Mouse (Mus musculus) gonadal fat pad, adult 2 months (tissue): ENCODE measurements at regions not wholly inside any gene's neighbourhood (a gene's known extent, or its start where the extent isn't known, plus 50 kb on each side); places are given as distances from the start of the nearest gene placed in this dataset.
"Not testable (repeated sequence)": the region's sequence is repeated elsewhere in the genome, so short reads cannot be mapped to it uniquely, and the experiment has no call there.

Source experiments
- DNase-seq: peaks from one replicate; pipeline ENCODE4 v3.0.0-alpha.2; 2012; ENCODE audit warnings: low read depth

DNA sequence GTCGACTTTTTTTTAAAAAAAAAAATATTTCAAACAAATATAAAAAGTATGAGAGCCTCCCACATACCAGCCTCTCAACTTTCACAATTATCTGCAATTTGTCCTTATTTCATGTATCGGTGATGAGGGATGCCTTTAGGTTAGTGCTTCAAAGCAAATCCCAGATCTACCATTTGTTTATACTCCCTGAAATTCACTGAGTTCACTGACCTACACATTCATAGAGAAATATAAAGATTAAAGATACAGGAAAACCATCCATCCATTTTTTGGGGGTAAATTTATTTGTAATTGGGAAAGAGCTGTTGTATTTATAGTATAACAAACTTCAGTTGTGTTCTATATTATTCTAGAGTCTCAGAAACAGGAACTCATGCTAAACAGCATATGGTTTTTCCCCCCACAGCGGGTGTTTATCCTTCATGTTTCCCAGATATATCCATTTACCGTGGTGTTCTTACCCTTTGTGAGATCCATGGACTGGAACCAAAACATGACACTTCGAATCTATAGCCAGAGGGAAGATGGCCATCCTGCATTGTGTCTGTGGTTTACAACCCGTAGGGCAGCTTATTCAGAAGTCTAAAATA lies 120.1 kb upstream of the Cpsf6 start:
- DNase-seq: no peak

DNA sequence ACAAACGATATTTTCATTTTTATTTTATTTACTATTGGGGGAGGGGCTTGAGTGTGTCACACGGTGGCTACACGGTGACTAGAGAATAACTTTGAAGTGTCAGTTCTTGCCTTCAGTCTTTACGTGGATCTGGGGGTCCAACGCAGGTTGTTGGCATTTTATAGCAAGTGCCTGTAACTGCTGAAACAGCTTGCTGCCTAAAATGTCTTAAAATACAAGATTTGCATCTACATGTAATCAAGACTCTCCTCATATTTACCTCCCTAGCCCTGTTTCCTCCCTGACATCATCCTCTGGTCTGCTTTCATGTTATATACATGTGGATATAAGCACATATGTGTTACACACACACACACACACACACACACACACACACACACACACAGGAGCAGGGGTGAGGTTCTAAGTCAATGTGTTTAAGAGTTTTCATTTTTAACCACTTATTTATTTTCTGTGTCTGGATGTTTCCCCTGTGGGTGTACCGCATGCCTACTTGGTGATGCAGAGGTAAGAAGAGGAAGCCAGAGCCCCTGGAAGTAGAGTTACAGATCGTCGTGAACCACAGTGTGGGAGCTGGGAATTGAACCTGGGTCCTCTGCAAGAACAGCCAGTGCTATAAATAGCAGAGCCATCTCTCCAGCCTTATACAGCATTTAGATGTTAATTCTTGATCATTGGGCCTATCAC lies 119.5 kb upstream of the Cpsf6 start:
- DNase-seq: no peak

DNA sequence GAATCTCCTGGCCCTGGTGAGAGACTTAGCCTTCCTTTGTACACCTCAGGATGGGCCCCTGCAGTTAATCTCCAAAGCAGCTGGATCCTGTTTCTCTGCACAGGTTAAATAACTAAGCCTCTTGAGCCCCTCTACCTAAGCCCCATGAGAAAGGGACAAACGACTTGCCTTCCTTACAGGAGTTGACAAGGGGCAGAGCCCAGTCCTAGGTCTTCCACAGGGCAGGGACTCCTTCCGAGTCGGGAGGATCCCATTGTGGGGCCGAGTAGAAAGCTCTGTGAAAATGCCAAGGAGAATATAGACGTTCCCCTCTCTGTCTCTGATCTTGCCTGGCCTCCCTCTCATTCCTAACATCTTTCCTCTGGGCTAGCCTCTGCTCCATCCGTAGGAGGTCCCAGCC lies 118.7 kb upstream of the Cpsf6 start:
- no peak for DNase-seq

DNA sequence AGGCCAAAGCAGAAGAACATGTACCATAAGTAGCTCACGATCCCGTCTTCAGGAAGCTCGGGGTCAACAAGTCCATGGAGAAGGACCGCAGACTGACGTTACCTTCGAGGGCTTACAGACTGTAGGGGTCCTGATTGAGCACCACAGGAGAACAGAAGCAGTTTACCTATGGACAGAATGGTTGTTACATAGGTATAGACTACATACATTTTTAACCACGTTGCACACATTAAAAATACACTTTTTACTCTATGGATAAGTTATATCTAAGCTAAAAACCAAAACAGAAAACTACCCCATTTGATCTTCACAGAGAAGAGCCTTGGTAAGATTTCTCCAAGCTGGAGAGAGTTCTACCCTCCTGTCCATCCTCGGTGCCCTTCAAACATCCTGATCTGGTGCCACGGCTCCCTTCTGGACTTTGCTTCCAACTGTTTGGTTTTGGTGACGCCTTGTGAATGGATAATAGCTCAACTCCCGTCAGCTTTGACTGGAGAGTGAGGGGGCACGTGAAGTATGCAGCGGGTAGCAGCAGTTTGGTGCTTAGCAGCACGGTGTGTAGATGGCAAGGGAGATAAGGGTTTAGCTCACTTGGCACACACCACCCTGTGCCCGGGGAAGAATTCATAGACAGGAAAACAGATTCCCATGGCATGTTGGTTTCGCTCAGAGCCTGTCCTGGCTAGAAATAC lies 117.9 kb upstream of the Cpsf6 start:
- no peak for DNase-seq

DNA sequence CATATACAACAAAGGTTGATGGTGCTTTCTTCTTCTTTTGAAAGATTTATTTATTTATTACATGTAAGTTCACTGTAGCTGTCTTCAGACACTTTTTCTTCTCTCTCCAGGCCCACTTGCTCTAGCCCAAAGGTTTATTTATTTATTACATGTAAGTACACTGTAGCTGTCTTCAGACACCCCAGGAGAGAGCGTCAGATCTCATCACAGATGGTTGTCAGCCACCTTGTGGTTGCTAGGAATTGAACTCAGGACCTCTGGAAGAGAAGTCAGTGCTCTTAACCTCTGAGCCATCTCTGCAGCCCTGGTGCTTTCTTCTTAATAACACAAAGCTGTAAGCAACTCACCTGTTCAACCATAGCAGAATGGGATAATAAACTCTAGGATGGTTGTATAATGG lies 117.3 kb upstream of the Cpsf6 start:
- not testable (repeated sequence) for DNase-seq

DNA sequence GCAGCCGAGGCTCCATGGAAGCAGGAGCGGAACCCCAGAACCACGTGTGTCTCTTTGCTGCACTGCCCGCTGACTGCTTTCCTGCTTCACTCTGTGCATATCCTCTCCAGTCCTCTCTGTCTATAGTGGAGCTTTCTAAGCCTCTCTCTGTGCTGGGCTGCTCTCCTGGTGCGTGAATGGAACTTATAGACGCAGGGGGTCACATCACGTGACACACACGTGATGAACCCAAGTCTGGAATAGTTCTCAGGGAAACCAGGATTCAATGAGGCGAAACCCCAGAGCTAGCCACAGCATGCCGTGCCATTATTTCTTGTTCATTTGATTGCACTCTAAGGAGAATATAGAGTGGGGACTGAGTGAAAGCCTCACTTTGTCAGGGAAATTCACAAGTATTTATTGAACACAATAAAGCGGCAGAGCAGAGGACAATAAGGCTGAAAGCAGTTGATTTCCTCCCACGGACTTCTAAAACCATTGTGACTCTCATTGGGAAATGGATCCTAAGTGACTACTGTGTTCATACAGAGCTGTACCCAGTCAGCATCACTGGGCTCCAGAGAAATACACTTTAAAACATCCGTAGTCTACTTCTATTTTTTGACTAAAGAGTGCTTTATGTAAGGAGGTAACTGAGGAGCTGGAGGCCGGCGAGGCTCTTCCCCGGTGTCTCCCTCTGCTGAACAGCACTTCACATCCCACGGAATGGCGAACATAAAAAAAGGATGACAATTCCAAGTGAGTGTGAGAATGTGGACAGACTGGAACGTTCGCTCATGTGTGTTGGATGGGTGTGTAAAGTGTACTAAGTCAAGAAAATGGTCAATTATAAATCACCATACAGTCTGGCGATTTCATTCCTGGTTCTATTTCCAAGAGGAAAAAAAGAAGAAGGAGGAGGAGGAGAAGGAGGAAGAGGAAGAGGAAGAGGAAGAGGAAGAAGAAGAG lies 116.5 kb upstream of the Cpsf6 start:
- DNase-seq: no peak

DNA sequence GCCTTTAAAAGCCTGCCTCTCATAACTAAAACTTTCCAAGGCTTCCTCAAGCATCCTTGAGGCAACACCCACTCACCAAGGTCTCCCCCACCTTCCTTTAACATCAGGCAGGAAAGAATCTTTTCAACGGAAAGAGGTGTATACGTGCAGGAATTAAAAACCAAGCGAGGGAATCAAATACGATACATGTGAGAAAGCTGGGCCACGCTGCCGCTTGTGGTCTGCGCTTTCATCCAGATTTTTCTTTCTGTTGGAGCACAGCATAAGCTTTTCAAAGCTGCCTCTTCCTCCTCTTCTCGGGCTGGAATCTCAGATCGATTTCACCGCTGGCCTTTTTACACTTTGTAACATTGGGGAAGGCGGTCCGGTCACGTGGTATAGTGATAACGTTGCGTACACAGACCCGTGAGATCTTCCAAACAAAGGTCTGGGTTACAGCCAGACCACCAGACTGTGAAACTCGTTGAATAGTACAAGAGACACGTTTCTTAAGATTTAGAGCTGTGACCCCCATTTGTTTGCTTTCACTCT lies 114.4 kb upstream of the Cpsf6 start:
- DNase-seq: no peak

DNA sequence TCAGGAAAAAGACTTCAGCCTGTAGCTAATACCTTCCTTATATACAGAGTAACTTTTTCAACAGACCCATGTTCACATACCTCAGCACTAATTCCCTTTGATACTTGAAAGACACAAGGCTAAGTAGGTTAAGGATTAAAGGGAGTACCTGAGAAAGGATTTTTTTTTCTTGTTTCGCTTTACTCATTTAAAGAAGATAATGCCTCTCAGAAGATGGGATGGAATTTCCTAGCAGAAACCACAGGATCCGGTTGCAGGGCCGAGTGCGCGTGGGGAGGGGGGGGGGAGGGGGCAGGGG lies 114.0 kb upstream of the Cpsf6 start:
- DNase-seq: no peak

DNA sequence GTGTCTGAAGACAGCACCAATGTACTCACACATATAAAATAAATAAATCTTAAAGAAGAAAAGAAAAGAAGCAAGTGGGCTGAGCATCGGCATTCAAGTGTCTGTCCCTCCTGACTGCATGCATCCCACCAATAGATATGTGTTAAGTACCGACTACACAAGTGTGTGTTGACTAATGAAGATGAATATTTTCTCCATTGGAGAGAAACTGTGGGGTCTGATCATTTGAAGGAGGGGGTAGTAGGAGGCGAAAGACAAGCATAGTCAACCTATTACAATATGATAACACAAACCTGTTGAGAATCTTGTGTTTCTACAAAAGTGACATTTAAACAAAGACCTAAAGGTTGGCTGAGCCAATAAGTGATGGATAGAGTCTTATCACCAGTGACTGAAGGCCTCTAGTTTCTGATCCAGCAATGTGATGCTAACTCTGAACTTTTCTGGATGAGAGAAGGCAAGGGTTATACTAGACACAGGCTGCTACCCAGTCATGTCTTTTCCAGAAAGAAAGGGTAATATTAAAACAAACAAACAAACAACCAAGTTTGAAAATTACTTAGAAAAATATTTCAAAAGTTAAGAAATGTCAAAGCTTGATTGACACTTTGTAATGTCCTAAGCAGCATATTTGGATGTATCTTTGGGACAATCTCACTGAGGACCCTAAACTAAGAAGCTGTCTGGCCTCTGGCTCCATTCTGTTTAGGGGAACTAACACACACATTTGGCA lies 113.4 kb upstream of the Cpsf6 start:
- DNase-seq: no peak

DNA sequence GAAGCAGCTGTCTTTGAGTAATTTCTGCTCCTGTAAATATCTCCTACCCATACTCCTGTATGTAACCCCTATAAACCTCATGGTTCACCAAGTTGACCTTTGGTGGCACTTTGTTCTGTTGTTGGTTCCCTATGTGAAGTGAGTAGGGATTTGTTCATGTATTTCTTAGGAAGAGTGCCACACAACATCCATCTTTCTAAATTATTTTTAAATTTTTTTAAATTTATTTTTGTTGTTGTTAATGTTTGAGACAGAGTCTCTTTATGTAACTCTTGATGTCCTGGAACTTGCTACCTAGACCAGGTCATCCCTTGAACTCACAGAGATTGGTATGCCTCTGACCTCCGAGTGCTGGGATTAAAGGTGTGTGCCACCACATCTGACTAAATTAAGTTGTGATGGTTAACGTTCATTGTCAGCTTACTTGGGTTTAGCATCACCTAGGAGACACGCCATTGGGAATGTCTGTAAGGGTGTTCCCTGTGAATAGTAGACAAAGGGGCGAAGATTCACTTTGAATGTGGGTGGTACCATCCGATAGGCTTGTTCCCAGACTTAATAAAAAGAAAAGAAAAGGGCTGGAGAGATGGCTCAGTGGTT lies 112.7 kb upstream of the Cpsf6 start:
- DNase-seq: no peak

DNA sequence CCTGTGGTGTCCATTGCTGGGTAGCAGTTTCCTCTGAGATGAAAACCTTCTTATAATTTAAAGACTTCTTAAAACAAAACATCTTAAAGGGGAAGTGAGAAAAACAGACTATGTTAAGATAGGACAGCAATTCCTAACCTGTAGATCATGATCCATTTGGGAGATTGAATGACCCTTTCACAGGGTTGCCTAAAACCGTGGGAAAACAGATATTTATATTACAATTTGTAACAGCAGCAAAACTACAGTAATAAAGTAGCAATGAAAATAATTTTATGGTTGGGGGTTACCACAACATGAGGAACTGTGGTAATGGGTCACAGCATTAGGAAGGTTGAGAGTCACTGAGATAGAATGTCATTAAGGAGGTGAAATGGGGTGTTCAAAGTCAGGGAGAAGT lies 111.9 kb upstream of the Cpsf6 start:
- no peak for DNase-seq

DNA sequence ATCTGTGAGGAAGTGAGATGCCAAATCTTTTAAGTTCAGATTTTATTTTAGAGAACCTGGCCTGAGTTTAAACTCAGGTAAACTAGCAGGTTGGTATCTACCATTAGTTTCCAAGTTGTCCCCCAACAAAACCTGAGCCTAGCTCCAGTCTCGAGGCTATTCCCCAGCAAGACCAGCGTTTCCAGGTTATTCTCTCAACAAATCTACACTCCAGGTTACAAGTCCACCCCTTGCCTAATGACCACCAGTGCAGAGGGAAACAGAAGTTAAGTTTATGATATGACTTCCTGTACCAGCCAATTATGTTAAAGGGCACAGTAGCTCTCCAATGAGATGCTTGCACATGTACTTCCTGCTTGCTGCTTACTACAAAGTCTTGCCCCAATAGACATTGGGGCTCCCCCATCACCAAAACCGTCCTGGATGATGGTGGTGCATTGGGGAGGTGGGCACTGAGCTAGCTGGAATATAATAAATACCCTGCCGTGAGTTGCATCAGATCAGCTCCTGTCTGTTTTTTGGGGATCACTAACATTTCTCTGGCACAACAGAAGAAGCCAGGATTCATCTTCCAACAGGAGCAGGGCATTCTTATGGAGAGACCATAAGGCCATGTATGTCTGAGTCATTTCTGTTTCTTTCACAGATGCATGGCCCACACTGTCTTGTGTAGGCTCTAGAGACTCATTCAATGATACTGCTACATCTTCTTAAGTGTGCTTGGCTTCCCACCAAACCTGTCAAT lies 111.2 kb upstream of the Cpsf6 start:
- no peak for DNase-seq

DNA sequence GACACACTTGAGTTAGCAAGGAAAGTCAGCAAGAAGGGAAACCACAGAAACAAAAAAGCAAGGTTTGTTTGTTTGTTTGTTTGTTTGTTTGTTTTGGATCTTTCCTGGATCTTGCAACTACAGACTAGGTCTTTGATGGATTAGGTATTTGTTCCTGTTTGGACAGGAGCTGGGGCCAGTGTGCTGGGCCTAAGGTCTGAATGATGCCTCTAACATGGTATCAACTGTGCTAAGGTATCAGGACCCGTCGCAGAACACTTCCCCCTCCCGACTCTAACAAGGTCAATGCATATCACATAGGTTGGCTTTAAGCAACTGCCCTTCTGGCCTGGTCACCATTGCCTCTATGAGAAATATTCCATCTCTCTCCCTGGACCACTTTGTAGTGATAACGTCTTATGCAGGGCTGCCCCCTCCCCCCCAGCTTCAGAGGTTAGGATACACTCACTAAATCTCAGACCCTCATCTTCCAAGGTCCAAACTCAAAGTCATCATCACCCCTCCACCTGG lies 103.3 kb upstream of the Cpsf6 start:
- DNase-seq: no peak

DNA sequence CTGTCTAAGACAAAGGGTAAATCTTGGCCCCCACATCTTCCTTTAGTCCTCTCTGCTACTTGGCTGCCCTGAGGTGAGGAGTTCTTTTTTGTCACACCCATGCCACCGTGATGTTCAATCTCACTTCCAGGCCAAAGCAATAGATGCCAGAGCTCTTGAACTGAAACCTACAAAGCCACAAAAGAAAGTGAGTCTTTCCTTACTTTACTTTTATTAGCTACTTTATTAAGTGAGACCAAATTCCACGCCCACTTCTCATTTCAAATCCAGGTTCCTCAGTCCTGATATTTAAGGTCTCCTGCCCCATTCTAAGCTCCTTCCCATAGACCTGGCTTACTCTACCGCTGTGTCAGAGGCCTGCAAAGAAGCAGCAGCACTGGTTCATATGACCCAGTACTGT lies 102.5 kb upstream of the Cpsf6 start:
- DNase-seq: no peak

DNA sequence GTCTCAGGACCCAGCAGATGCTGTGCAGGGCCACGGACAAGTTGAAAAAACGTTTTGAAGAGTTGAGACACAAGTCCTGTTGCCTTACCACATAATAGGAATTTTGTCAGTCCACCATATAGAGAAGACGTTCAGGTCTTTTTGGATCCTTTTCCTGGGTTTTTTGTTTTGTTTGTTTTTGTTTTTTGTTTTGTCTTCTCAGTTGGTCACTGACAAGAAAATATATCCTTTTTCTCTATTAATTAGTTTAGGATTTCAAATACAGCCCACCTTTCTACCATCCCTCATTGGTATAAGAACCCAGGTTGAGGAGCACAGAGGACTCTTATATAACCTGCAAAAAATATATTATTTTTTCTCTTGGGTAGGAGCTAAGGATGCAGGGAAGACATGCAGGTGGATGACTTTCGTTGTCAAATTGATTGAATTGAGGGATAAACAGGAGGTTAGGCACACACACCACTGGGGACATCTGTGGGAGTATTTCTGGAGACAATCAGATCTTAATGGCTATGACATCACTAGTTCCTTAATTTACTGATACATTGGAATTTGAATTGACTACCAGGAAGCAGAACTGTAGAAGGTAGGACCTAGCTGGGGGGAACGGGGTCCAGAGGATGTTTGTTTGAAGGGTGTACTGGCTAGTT lies 101.7 kb upstream of the Cpsf6 start:
- no peak for DNase-seq

DNA sequence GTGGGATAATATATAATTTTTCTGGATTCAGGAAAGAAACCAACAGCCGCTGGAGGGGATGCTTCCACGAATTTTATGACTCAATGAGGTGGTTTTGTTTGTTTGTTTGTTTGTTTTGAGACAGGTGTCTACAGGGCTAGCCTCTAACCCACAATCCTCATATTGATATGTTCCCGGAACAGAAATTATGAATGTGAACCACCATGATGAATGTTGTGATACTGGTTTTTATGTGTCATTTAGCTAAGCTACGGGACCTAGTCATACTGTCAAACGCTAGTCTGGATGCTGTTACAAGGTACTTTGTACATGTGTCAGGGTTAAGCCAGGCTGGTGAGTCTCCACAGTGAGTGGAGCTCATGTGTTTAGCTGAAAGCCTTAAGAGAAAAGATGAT lies 100.6 kb upstream of the Cpsf6 start:
- no peak for DNase-seq

DNA sequence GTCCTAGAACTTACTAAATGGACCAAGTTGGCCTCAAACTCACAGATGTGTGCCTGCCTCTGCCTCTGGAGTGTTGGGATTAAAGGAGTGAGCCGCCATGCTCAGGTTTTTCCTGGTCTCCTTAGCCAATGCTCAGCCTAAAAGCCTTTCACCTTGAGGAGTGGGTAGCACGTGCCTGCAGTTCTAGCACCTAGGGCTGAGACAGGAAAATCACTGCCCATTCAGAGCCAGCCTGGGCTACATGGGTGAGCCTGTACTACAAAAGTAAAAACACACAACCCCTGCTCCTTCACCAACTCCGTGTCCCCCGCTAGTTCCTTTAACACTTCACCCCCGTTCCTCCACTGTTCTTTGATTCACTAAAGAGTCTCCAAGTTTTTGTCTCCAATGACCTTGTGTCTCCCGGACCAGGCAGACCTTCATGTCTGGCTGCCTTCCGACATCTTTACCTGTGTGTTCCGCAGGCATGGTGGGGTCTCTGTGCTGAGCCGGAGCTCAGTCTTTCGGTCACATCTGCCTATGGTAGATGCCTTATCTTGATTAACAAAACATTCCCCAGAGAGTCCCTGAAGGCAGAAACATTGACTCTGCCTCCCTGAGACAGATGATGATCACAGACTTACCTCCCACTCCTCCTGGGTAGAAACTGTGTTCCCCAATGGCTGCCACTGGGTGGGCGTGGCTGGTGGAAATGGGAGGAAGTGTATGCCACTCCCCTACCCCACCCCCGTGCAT lies 100.1 kb upstream of the Cpsf6 start:
- no peak for DNase-seq

DNA sequence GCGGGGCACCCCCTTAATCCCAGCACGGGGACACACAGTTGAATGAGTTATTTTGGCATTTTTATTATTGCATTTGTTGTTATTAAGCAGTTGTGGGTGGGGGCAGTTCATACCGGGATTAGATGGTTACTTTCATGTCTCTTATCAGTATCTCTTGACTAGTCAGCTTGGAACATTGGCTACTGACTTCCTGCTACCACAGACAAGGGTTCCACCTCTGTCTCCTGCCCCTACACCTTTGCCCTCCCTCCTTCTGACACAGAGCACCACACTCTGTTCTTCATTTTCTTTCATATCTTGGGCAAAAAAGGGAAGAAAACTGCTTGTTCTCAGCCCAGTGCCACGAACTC lies 99.1 kb upstream of the Cpsf6 start:
- no peak for DNase-seq
